Mouse (Mus musculus): ENCODE results near the gene Ikzf4. TPM values are rescaled to one million over a fixed set of nuclear protein-coding genes. Genes with fewer than 3 reads are reported as not detected.

Gene Ikzf4
- polyA plus RNA-seq, 2 experiments: 0.05 to 0.18 TPM

DNA sequence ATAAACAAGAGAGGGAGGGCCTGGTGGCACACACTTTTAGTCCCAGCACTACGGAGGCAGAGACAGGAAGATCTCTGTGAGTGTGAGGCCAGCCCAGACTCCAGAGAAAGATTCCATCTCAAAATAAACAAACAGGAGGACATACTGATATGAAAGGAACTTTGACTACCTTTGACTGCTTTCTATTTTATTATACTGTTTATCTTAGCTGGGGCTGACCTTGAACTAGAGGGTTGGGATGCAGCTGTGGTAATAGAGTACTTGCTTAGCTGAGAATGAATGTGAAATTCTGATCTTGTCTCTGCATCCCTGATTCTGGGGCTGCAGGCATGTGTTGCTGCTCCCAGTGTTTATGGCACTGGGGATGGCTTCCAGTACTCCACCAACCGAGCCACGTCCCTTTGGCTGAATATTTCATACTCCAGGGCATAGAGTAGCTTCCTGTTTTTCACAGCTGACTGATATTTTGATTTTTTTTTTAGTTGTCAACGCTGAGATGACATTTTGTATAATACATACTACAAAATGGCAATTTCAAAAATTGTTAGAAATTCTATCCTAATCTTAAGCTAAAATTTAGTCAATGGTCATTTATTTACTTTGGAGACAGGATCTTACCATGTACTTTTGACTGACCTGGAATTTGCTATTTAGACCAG, 43.2 kb downstream of the Ikzf4 start:
- ATAC-seq (ENCODE audit: insufficient read depth): no peak
- no peak for TF ChIP-seq EP300 (IDR thresholded peaks at IDR 0.05; ENCODE audit: low read depth)
- Histone ChIP-seq H3K9me3 (ENCODE audit: control insufficient read depth, low read length) (no peaks in the 10 kb centered on the region), H3K27ac (no peak overlapping the region), H3K27me3 (ENCODE audit: control insufficient read depth, insufficient read depth, low read length) (no peaks in the 10 kb centered on the region), H3K4me2 (ENCODE audit: low read depth) (no peak overlapping the region), H3K9ac (replicated peaks) (no peak overlapping the region), H3K36me3 (replicated peaks; ENCODE audit: control insufficient read depth, insufficient read depth, low read depth) (no peaks in the 10 kb centered on the region), H3K4me1 (replicated peaks; ENCODE audit: control insufficient read depth in 2 of 2, insufficient read depth in 2 of 2, low read length in 1 of 2) (no peaks in the 10 kb centered on the region; a peak in 1 of 4 replicates), H3K4me3 (ENCODE audit: insufficient read depth in 1 of 2, low read depth in 2 of 2, low read length in 2 of 2) (no peak overlapping the region)
- 57% methylated on average over 4 of the region's 4 CpGs for WGBS (ENCODE audit: insufficient replicate concordance)
- DNase-seq (ENCODE audit: low read depth in 3 of 3, low spot score in 3 of 3): no peak

DNA sequence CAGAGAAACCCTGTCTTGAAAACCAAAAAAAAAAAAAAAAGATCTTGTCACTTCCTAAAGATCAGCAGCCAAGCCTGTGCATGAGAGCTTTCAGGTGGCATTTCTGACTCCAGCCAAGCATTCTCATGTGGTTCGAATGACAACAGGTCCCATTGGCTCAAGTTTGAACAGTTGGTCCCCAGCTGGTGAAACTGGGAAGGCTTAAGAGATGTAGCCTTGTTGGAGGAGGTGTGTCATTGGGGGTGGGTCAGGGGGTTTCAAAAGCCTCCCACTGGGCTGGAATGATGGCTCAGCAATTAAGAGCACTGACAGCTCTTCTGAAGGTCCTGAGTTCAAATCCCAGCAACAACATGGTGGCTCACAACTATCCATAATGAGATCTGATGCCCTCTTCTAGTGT, 44.3 kb downstream of the Ikzf4 start:
- Histone ChIP-seq H3K27me3 (ENCODE audit: control insufficient read depth, insufficient read depth, low read length) (no peaks in the 10 kb centered on the region), H3K4me2 (ENCODE audit: low read depth) (no peak overlapping the region), H3K9me3 (ENCODE audit: control insufficient read depth, low read length) (no peaks in the 10 kb centered on the region), H3K4me1 (replicated peaks; ENCODE audit: control insufficient read depth in 2 of 2, insufficient read depth in 2 of 2, low read length in 1 of 2) (no peaks in the 10 kb centered on the region; a peak in 1 of 4 replicates), H3K4me3 (ENCODE audit: insufficient read depth in 1 of 2, low read depth in 2 of 2, low read length in 2 of 2) (no peak overlapping the region), H3K9ac (replicated peaks) (no peak overlapping the region), H3K36me3 (replicated peaks; ENCODE audit: control insufficient read depth, insufficient read depth, low read depth) (no peaks in the 10 kb centered on the region), H3K27ac (no peak overlapping the region)
- TF ChIP-seq EP300 (IDR thresholded peaks at IDR 0.05; ENCODE audit: low read depth) (no peak), CTCF (IDR thresholded peaks at IDR 0.05; ENCODE audit: low read depth) (no peak)
- DNase-seq (ENCODE audit: low read depth in 3 of 3, low spot score in 3 of 3) (no peak), ATAC-seq (ENCODE audit: insufficient read depth) (no peak)
- 53% methylated on average over 1 of the region's 1 CpGs for WGBS (ENCODE audit: insufficient replicate concordance)

DNA sequence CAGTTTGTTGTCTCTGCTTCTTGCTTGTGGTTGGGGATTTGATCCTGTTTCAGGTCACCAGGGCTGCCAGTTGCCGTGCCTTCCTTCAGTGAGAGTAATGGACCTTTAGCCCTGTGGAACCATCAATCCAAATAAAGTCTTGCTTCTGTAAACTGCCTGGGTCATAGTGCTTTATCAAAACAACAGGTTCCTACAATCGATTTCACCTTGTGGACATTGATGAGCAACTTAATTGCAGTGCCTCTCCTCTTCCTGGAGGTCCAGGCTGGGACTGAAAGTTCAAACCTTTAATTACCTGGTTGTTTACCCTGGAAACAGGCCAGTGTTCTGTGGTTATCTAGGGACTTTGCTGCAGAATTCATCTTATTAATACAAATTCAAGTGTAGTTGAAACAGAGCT, 47.3 kb downstream of the Ikzf4 start:
- Histone ChIP-seq H3K4me2 (ENCODE audit: low read depth) (no peak overlapping the region), H3K9ac (replicated peaks) (no peak overlapping the region), H3K27ac (no peak overlapping the region), H3K36me3 (replicated peaks; ENCODE audit: control insufficient read depth, insufficient read depth, low read depth) (no peaks in the 10 kb centered on the region), H3K4me3 (ENCODE audit: insufficient read depth in 1 of 2, low read depth in 2 of 2, low read length in 2 of 2) (no peak overlapping the region), H3K27me3 (ENCODE audit: control insufficient read depth, insufficient read depth, low read length) (no peaks in the 10 kb centered on the region), H3K9me3 (ENCODE audit: control insufficient read depth, low read length) (no peaks in the 10 kb centered on the region), H3K4me1 (replicated peaks; ENCODE audit: control insufficient read depth in 2 of 2, insufficient read depth in 2 of 2, low read length in 1 of 2) (no peaks in the 10 kb centered on the region)
- 46% methylated on average over 2 of the region's 2 CpGs for WGBS (ENCODE audit: insufficient replicate concordance)
- TF ChIP-seq EP300 (IDR thresholded peaks at IDR 0.05; ENCODE audit: low read depth) (no peak), CTCF (IDR thresholded peaks at IDR 0.05; ENCODE audit: low read depth) (no peak)
- no peak for DNase-seq (ENCODE audit: low read depth in 3 of 3, low spot score in 3 of 3)
- no peak for ATAC-seq (ENCODE audit: insufficient read depth)

DNA sequence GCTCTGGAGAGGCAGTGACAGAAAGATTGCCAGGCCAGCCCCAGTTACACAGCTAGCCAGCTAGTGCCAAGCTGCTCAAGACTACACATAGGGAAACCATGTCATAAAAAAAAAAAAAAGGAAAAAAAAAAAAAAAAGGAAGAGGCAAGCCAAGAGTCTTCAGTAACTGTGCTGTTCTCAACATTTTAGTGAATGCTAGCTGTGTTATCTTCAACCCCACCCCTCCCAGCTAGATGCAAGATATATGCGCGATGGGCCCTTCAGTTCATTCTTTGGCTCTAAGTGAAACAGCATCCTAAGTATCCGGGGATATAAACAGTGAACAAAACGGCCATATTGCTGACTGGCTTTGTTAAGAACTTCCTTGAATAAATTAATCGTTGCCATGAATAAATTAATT, 53.0 kb downstream of the Ikzf4 start:
- H3K9ac ChIP-seq (replicated peaks): no peak overlapping the region
- no peaks in the 10 kb centered on the region; a peak in 2 of 4 replicates for H3K4me1 ChIP-seq (replicated peaks; ENCODE audit: control insufficient read depth in 2 of 2, insufficient read depth in 2 of 2, low read length in 1 of 2)
- no peak for DNase-seq (ENCODE audit: low read depth in 3 of 3, low spot score in 3 of 3)
- no peak overlapping the region for H3K27ac ChIP-seq
- H3K27me3 ChIP-seq (ENCODE audit: control insufficient read depth, insufficient read depth, low read length): peaks cover 30% of the 10 kb centered on the region
- no peak overlapping the region for H3K4me3 ChIP-seq (ENCODE audit: insufficient read depth in 1 of 2, low read depth in 2 of 2, low read length in 2 of 2)
- H3K9me3 ChIP-seq (ENCODE audit: control insufficient read depth, low read length): no peaks in the 10 kb centered on the region
- H3K36me3 ChIP-seq (replicated peaks; ENCODE audit: control insufficient read depth, insufficient read depth, low read depth): no peaks in the 10 kb centered on the region
- ATAC-seq (ENCODE audit: insufficient read depth): no peak
- 36% methylated on average over 5 of the region's 5 CpGs for WGBS (ENCODE audit: insufficient replicate concordance)
- TF ChIP-seq CTCF (IDR thresholded peaks at IDR 0.05; ENCODE audit: low read depth): no peak
- no peak for TF ChIP-seq EP300 (IDR thresholded peaks at IDR 0.05; ENCODE audit: low read depth)
- H3K4me2 ChIP-seq (ENCODE audit: low read depth): no peak overlapping the region

DNA sequence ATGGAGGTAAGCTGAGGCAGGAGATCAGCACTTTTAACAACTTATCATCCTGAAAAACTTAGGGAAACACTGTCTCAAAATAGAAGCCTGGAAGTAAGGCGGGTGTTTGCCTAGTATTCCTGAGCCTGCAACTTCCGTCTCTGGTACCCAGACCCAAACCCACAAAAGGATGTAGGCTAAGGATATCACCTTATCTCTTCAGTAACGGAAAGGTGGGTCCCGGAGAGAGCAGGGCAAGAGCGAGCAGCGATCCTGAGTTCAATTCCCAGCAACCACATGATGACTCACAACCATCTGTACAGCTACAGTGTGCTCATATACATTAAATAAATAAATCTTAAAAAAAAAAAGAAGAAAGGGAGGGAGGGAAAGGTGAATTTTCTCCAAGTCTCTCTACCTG, 54.4 kb downstream of the Ikzf4 start:
- H3K4me1 ChIP-seq (replicated peaks; ENCODE audit: control insufficient read depth in 2 of 2, insufficient read depth in 2 of 2, low read length in 1 of 2): no peaks in the 10 kb centered on the region; a peak in 2 of 4 replicates
- TF ChIP-seq CTCF (IDR thresholded peaks at IDR 0.05; ENCODE audit: low read depth) (no peak), EP300 (IDR thresholded peaks at IDR 0.05; ENCODE audit: low read depth) (no peak)
- H3K9me3 ChIP-seq (ENCODE audit: control insufficient read depth, low read length): no peaks in the 10 kb centered on the region
- no peak overlapping the region for H3K27ac ChIP-seq
- no peaks in the 10 kb centered on the region for H3K36me3 ChIP-seq (replicated peaks; ENCODE audit: control insufficient read depth, insufficient read depth, low read depth)
- ATAC-seq (ENCODE audit: insufficient read depth) (no peak), DNase-seq (ENCODE audit: low read depth in 3 of 3, low spot score in 3 of 3) (no peak)
- no peak overlapping the region for H3K4me2 ChIP-seq (ENCODE audit: low read depth)
- H3K9ac ChIP-seq (replicated peaks): no peak overlapping the region
- peaks cover 44% of the 10 kb centered on the region for H3K27me3 ChIP-seq (ENCODE audit: control insufficient read depth, insufficient read depth, low read length)
- WGBS (ENCODE audit: insufficient replicate concordance): 33% methylated on average over 6 of the region's 6 CpGs
- no peak overlapping the region for H3K4me3 ChIP-seq (ENCODE audit: insufficient read depth in 1 of 2, low read depth in 2 of 2, low read length in 2 of 2)

Data from liver, embryonic 14.5 days (tissue).